Mouse (Mus musculus) small intestine, adult 2 months (tissue): ENCODE data around the gene Ncoa6.

Experiments
- CTCF ChIP-seq: fragments of 200-500 bp; IDR thresholded peaks from 2 replicates; pipeline ENCODE4 v1.5.1; 2012; ENCODE audit warnings: low read depth, mild to moderate bottlenecking, control low read depth, inconsistent platforms, low read length, moderate library complexity, mixed read lengths; ENCODE audit not compliant: insufficient replicate concordance, insufficient read length; ENCODE audit errors: extremely low read depth
- POLR2A ChIP-seq: fragments of 200-500 bp; IDR thresholded peaks from 2 replicates; pipeline ENCODE4 v1.6.1; 2012; ENCODE audit warnings: low read depth, mild to moderate bottlenecking, control low read depth, inconsistent platforms, low read length, moderate library complexity

DNA sequence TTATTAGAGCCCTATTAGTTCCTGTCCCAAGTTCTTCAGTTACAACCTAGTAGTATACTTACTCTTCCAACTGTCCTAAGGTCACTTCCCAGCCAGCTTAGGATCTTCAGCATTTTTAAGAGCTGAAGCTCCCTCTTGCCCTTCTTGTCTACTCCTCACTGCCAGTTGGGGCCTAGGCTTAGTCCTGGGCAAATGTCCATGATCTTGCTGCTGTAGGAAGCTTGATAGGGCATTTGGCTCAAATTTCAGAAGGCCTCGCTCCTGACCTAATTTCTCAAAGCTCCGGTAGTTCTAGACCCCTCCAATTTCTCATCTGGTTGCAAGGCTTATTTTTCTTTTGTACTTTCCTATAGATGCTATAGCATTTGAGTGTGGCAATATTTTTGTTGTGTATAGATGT lies 85.1 kb downstream of the Ncoa6 start:
- TF ChIP-seq POLR2A (no peak), CTCF (no peak)
